Mouse (Mus musculus) liver, postnatal 0 days (tissue): ENCODE measurements around the gene Trabd.

ENCODE experiments used
- CTCF ChIP-seq: sonication (generic); IDR thresholded peaks from 2 replicates; pipeline ENCODE4 v1.5.1; 2016; ENCODE audit warnings: antibody characterized with exemption, low read depth
- EP300 ChIP-seq: IDR thresholded peaks from 2 replicates; pipeline ENCODE4 v1.6.1; 2016; ENCODE audit warnings: antibody characterized with exemption, low read depth, mild to moderate bottlenecking

- TF ChIP-seq CTCF: no peak
- no peak for TF ChIP-seq EP300
Measured at GRCm38 (mm10) chr15:89061761-89062517, 13.0 kb upstream of the Trabd start.
